Mouse (Mus musculus): ENCODE results near the gene Itgb7. TPM values are rescaled to one million over a fixed set of nuclear protein-coding genes. Genes with fewer than 3 reads are reported as not detected.
A peak's percentile ranks its signal among the peaks of the same experiment; 100 is the strongest.

The Itgb7 gene
- polyA plus RNA-seq, 1 experiment from 2014 or later = 1.3 TPM

- Histone ChIP-seq H3K4me3 (ENCODE audit: low read depth, low read length) (peak overlapping the region; percentile 56), H3K4me1 (ENCODE audit: control insufficient read depth, insufficient read depth, low read length) (peaks cover 39% of the 10 kb centered on the region), H3K27me3 (ENCODE audit: control insufficient read depth, insufficient read depth, low read length) (peaks cover 17% of the 10 kb centered on the region), H3K9ac (ENCODE audit: low read length) (peak overlapping the region; percentile 65), H3K36me3 (ENCODE audit: control insufficient read depth, insufficient read depth, low read length) (no peaks in the 10 kb centered on the region), H3K4me2 (ENCODE audit: low read depth) (peak overlapping the region; percentile 82), H3K9me3 (ENCODE audit: control insufficient read depth, low read length) (no peaks in the 10 kb centered on the region), H3K27ac (ENCODE audit: low read depth, low read length) (peak overlapping the region; percentile 47)
- WGBS = under 1% methylated on average over 40 of the region's 44 CpGs
- peak; percentile 78 for DNase-seq (ENCODE audit: low spot score)
- ATAC-seq (ENCODE audit: insufficient read depth, low FRiP score, low TSS enrichment) = peak; percentile 66
These were observed 14.4 kb upstream of the Itgb7 start for GRCm38 (mm10) chr15:102245891-102246741.

- H3K9me3 ChIP-seq (ENCODE audit: control insufficient read depth, low read length) = no peaks in the 10 kb centered on the region
- H3K4me2 ChIP-seq (ENCODE audit: low read depth) = peak overlapping the region; percentile 82
- DNase-seq (ENCODE audit: low spot score) = no peak
- ATAC-seq (ENCODE audit: insufficient read depth, low FRiP score, low TSS enrichment) = no peak
- no peaks in the 10 kb centered on the region for H3K36me3 ChIP-seq (ENCODE audit: control insufficient read depth, insufficient read depth, low read length)
- no peak overlapping the region for H3K9ac ChIP-seq (ENCODE audit: low read length)
- peaks cover 39% of the 10 kb centered on the region for H3K4me1 ChIP-seq (ENCODE audit: control insufficient read depth, insufficient read depth, low read length)
- H3K27me3 ChIP-seq (ENCODE audit: control insufficient read depth, insufficient read depth, low read length) = peaks cover 17% of the 10 kb centered on the region
- peak overlapping the region; percentile 56 for H3K4me3 ChIP-seq (ENCODE audit: low read depth, low read length)
- 3% methylated on average over 14 of the region's 14 CpGs for WGBS
- H3K27ac ChIP-seq (ENCODE audit: low read depth, low read length) = no peak overlapping the region
These were observed 13.7 kb upstream of the Itgb7 start for GRCm38 (mm10) chr15:102245461-102245881.

GRCm38 (mm10) chr15:102244306-102245191, 12.8 kb upstream of the Itgb7 start:
- H3K27me3 ChIP-seq (ENCODE audit: control insufficient read depth, insufficient read depth, low read length) = peaks cover 17% of the 10 kb centered on the region
- H3K4me1 ChIP-seq (ENCODE audit: control insufficient read depth, insufficient read depth, low read length) = peaks cover 32% of the 10 kb centered on the region
- H3K9me3 ChIP-seq (ENCODE audit: control insufficient read depth, low read length) = no peaks in the 10 kb centered on the region
- WGBS = 6% methylated on average over 18 of the region's 19 CpGs
- H3K9ac ChIP-seq (ENCODE audit: low read length) = no peak overlapping the region
- no peaks in the 10 kb centered on the region for H3K36me3 ChIP-seq (ENCODE audit: control insufficient read depth, insufficient read depth, low read length)
- peak overlapping the region; percentile 82 for H3K4me2 ChIP-seq (ENCODE audit: low read depth)
- ATAC-seq (ENCODE audit: insufficient read depth, low FRiP score, low TSS enrichment) = no peak
- DNase-seq (ENCODE audit: low spot score) = no peak
- H3K4me3 ChIP-seq (ENCODE audit: low read depth, low read length) = peak overlapping the region; percentile 56
- H3K27ac ChIP-seq (ENCODE audit: low read depth, low read length) = no peak overlapping the region

- ATAC-seq (ENCODE audit: insufficient read depth, low FRiP score, low TSS enrichment) = no peak
- Histone ChIP-seq H3K4me2 (ENCODE audit: low read depth) (peak overlapping the region; percentile 34), H3K36me3 (ENCODE audit: control insufficient read depth, insufficient read depth, low read length) (no peaks in the 10 kb centered on the region), H3K27ac (ENCODE audit: low read depth, low read length) (no peak overlapping the region), H3K9me3 (ENCODE audit: control insufficient read depth, low read length) (no peaks in the 10 kb centered on the region), H3K4me3 (ENCODE audit: low read depth, low read length) (0 out of 2 replicates have a peak overlapping the region, but pooled peaks have one; percentile 8), H3K9ac (ENCODE audit: low read length) (no peak overlapping the region; the same call in 1 of the 2 replicates), H3K27me3 (ENCODE audit: control insufficient read depth, insufficient read depth, low read length) (peaks cover 17% of the 10 kb centered on the region), H3K4me1 (ENCODE audit: control insufficient read depth, insufficient read depth, low read length) (peaks cover 25% of the 10 kb centered on the region)
- WGBS = 9% methylated on average over 22 of the region's 22 CpGs
- no peak for DNase-seq (ENCODE audit: low spot score)
These were observed 11.8 kb upstream of the Itgb7 start for GRCm38 (mm10) chr15:102243229-102244190.

- DNase-seq (ENCODE audit: low spot score) (no peak), ATAC-seq (ENCODE audit: insufficient read depth, low FRiP score, low TSS enrichment) (no peak)
- Histone ChIP-seq H3K9me3 (ENCODE audit: control insufficient read depth, low read length) (no peaks in the 10 kb centered on the region), H3K27ac (ENCODE audit: low read depth, low read length) (no peak overlapping the region), H3K4me1 (ENCODE audit: control insufficient read depth, insufficient read depth, low read length) (peaks cover 22% of the 10 kb centered on the region), H3K9ac (ENCODE audit: low read length) (no peak overlapping the region), H3K4me3 (ENCODE audit: low read depth, low read length) (no peak overlapping the region), H3K4me2 (ENCODE audit: low read depth) (no peak overlapping the region), H3K27me3 (ENCODE audit: control insufficient read depth, insufficient read depth, low read length) (peaks cover 17% of the 10 kb centered on the region), H3K36me3 (ENCODE audit: control insufficient read depth, insufficient read depth, low read length) (no peaks in the 10 kb centered on the region)
- WGBS = 23% methylated on average over 12 of the region's 12 CpGs
These were observed 10.9 kb upstream of the Itgb7 start for GRCm38 (mm10) chr15:102242404-102243228.

GRCm38 (mm10) chr15:102240607-102241006, 8.9 kb upstream of the Itgb7 start:
- no peak overlapping the region for H3K27ac ChIP-seq (ENCODE audit: low read depth, low read length)
- DNase-seq (ENCODE audit: low spot score) (no peak), ATAC-seq (ENCODE audit: insufficient read depth, low FRiP score, low TSS enrichment) (no peak)
- H3K9me3 ChIP-seq (ENCODE audit: control insufficient read depth, low read length) = no peaks in the 10 kb centered on the region
- H3K36me3 ChIP-seq (ENCODE audit: control insufficient read depth, insufficient read depth, low read length) = no peaks in the 10 kb centered on the region
- WGBS = 89% methylated on average over 4 of the region's 4 CpGs
- peaks cover 22% of the 10 kb centered on the region for H3K4me1 ChIP-seq (ENCODE audit: control insufficient read depth, insufficient read depth, low read length)
- H3K4me3 ChIP-seq (ENCODE audit: low read depth, low read length) = no peak overlapping the region
- no peak overlapping the region for H3K9ac ChIP-seq (ENCODE audit: low read length)
- H3K4me2 ChIP-seq (ENCODE audit: low read depth) = no peak overlapping the region
- peaks cover 17% of the 10 kb centered on the region for H3K27me3 ChIP-seq (ENCODE audit: control insufficient read depth, insufficient read depth, low read length)

GRCm38 (mm10) chr15:102239851-102240250, 8.1 kb upstream of the Itgb7 start:
- no peak overlapping the region for H3K4me2 ChIP-seq (ENCODE audit: low read depth)
- no peak overlapping the region for H3K9ac ChIP-seq (ENCODE audit: low read length)
- no peak overlapping the region for H3K4me3 ChIP-seq (ENCODE audit: low read depth, low read length)
- H3K27ac ChIP-seq (ENCODE audit: low read depth, low read length) = no peak overlapping the region
- no peak for ATAC-seq (ENCODE audit: insufficient read depth, low FRiP score, low TSS enrichment)
- no peaks in the 10 kb centered on the region for H3K36me3 ChIP-seq (ENCODE audit: control insufficient read depth, insufficient read depth, low read length)
- whole genome bisulfite sequencing = 82% methylated on average over 11 of the region's 11 CpGs
- no peaks in the 10 kb centered on the region for H3K9me3 ChIP-seq (ENCODE audit: control insufficient read depth, low read length)
- peaks cover 16% of the 10 kb centered on the region for H3K4me1 ChIP-seq (ENCODE audit: control insufficient read depth, insufficient read depth, low read length)
- peaks cover 9% of the 10 kb centered on the region; the same call in 1 of the 2 replicates for H3K27me3 ChIP-seq (ENCODE audit: control insufficient read depth, insufficient read depth, low read length)
- no peak for DNase-seq (ENCODE audit: low spot score)

All from neural tube, embryonic 11.5 days (tissue).